Mouse (Mus musculus): Measurements from ENCODE around the gene Vti1a. TPM values are rescaled to one million over a fixed set of nuclear protein-coding genes. Genes with fewer than 3 reads are reported as not detected.

The Vti1a gene
- total RNA-seq, 2 experiments from 2014 or later: 63.5 to 68.1 TPM

- DNase-seq (ENCODE audit: low spot score in 2 of 2): no peak
Measured at GRCm38 (mm10) chr19:55554703-55555102, 238.6 kb downstream of the Vti1a start.

- peak; percentile 7 to 19 for DNase-seq (ENCODE audit: low spot score in 2 of 2)
Measured at GRCm38 (mm10) chr19:55556168-55556999, 240.3 kb downstream of the Vti1a start.

GRCm38 (mm10) chr19:55559331-55559730 is 243.2 kb downstream of the Vti1a start:
- DNase-seq (ENCODE audit: low spot score in 2 of 2): no peak

- DNase-seq (ENCODE audit: low spot score in 2 of 2): no peak
Measured at GRCm38 (mm10) chr19:55560088-55560682, 244.1 kb downstream of the Vti1a start.

GRCm38 (mm10) chr19:55561469-55561868 is 245.4 kb downstream of the Vti1a start:
- DNase-seq (ENCODE audit: low spot score in 2 of 2): no peak

GRCm38 (mm10) chr19:55562487-55563147 is 246.5 kb downstream of the Vti1a start:
- DNase-seq (ENCODE audit: low spot score in 2 of 2): no peak

GRCm38 (mm10) chr19:55563148-55563651 is 247.1 kb downstream of the Vti1a start:
- no peak for DNase-seq (ENCODE audit: low spot score in 2 of 2)

GRCm38 (mm10) chr19:55564104-55564938 is 248.2 kb downstream of the Vti1a start:
- no peak for DNase-seq (ENCODE audit: low spot score in 2 of 2)

GRCm38 (mm10) chr19:55565111-55565510 is 249.0 kb downstream of the Vti1a start:
- no peak for DNase-seq (ENCODE audit: low spot score in 2 of 2)

GRCm38 (mm10) chr19:55565523-55566369 is 249.7 kb downstream of the Vti1a start:
- DNase-seq (ENCODE audit: low spot score in 2 of 2): no peak

GRCm38 (mm10) chr19:55569114-55569513 is 253.0 kb downstream of the Vti1a start:
- no peak for DNase-seq (ENCODE audit: low spot score in 2 of 2)

GRCm38 (mm10) chr19:55569894-55570293 is 253.8 kb downstream of the Vti1a start:
- no peak for DNase-seq (ENCODE audit: low spot score in 2 of 2)

- no peak for DNase-seq (ENCODE audit: low spot score in 2 of 2)
Measured at GRCm38 (mm10) chr19:55570520-55571296, 254.6 kb downstream of the Vti1a start.

GRCm38 (mm10) chr19:55571486-55571885 is 255.4 kb downstream of the Vti1a start:
- DNase-seq (ENCODE audit: low spot score in 2 of 2): no peak

- no peak for DNase-seq (ENCODE audit: low spot score in 2 of 2)
Measured at GRCm38 (mm10) chr19:55577306-55578042, 261.4 kb downstream of the Vti1a start.

- DNase-seq (ENCODE audit: low spot score in 2 of 2): peak; percentile 41 to 53
Measured at GRCm38 (mm10) chr19:55578094-55579085, 262.3 kb downstream of the Vti1a start.

GRCm38 (mm10) chr19:55579310-55579709 is 263.2 kb downstream of the Vti1a start:
- DNase-seq (ENCODE audit: low spot score in 2 of 2): no peak
